Mouse (Mus musculus) myocyte (in vitro differentiated cells): ENCODE results near the gene Ccne1. TPM values are rescaled to one million over a fixed set of nuclear protein-coding genes. Genes with fewer than 3 reads are reported as not detected.

Experiments used
- H3K27me3 ChIP-seq: one replicate; pipeline ENCODE4 v1.6.1; 2011; ENCODE audit not compliant: control insufficient read depth, insufficient read depth, insufficient read length
- H3K36me3 ChIP-seq: one replicate; pipeline ENCODE4 v1.6.1; 2011; ENCODE audit not compliant: control insufficient read depth, insufficient read depth
- H3K4me2 ChIP-seq: one replicate; pipeline ENCODE4 v1.6.1; 2011; ENCODE audit warnings: low read depth, control low read depth
- H3K4me3 ChIP-seq: one replicate; pipeline ENCODE4 v1.5.1; 2011; ENCODE audit warnings: mild to moderate bottlenecking, control low read depth, moderate library complexity
- H3K79me2 ChIP-seq: one replicate; pipeline ENCODE4 v1.6.1; 2011; ENCODE audit not compliant: control insufficient read depth, insufficient read depth
- H3ac ChIP-seq: one replicate; pipeline ENCODE4 v1.6.1; 2011; ENCODE audit not compliant: control insufficient read depth, insufficient read length
- CEBPB ChIP-seq: IDR thresholded peaks from 2 replicates; pipeline ENCODE4 v1.6.1; 2011; ENCODE audit warnings: mild to moderate bottlenecking, moderate library complexity; ENCODE audit not compliant: poor library complexity, insufficient read depth, severe bottlenecking
- E2F4 ChIP-seq: IDR thresholded peaks from one replicate; pipeline ENCODE4 v1.6.1; 2011; ENCODE audit warnings: mild to moderate bottlenecking, control low read depth, moderate library complexity; ENCODE audit not compliant: insufficient read depth
- MAX ChIP-seq: IDR thresholded peaks from one replicate; pipeline ENCODE4 v1.6.1; 2011; ENCODE audit warnings: low read depth, mild to moderate bottlenecking, control low read depth
- MYOD1 ChIP-seq, 3 experiments: IDR thresholded peaks; one replicate each; pipeline ENCODE4 v1.6.1; 2011; ENCODE audit warnings: control low read depth in 2 of 3, low read depth in 2 of 3, mild to moderate bottlenecking in 2 of 3, moderate library complexity in 1 of 3; ENCODE audit not compliant: insufficient read length in 2 of 3, control insufficient read depth in 1 of 3
- MYOG ChIP-seq, 3 experiments: IDR thresholded peaks; one replicate each; pipeline ENCODE4 v1.6.1; 2011; ENCODE audit warnings: control low read depth in 2 of 3, low read depth in 2 of 3, mild to moderate bottlenecking in 2 of 3; ENCODE audit not compliant: insufficient read length in 2 of 3, control insufficient read depth in 1 of 3, insufficient read depth in 1 of 3
- POLR2A ChIP-seq: IDR thresholded peaks from one replicate; pipeline ENCODE4 v1.6.1; 2011; ENCODE audit warnings: low read depth, mild to moderate bottlenecking, control low read depth, moderate library complexity; ENCODE audit not compliant: insufficient read length
- POLR2AphosphoS2 ChIP-seq: IDR thresholded peaks from one replicate; pipeline ENCODE4 v1.6.1; 2011; ENCODE audit warnings: low read depth, control low read depth; ENCODE audit not compliant: insufficient read length
- REST ChIP-seq: IDR thresholded peaks from one replicate; pipeline ENCODE4 v1.6.1; 2011; ENCODE audit warnings: mild to moderate bottlenecking, control low read depth, moderate library complexity; ENCODE audit not compliant: insufficient read depth, insufficient read length
- SRF ChIP-seq: IDR thresholded peaks from one replicate; pipeline ENCODE4 v1.6.1; 2011; ENCODE audit warnings: low read depth; ENCODE audit not compliant: control insufficient read depth, insufficient read length
- TCF12 ChIP-seq: IDR thresholded peaks from one replicate; pipeline ENCODE4 v1.6.1; 2011; ENCODE audit warnings: mild to moderate bottlenecking, control low read depth; ENCODE audit not compliant: poor library complexity, insufficient read depth, severe bottlenecking
- TCF3 ChIP-seq: IDR thresholded peaks from one replicate; pipeline ENCODE4 v1.6.1; 2011; ENCODE audit warnings: low read depth, control low read depth; ENCODE audit not compliant: insufficient read length
- USF1 ChIP-seq: IDR thresholded peaks from one replicate; pipeline ENCODE4 v1.6.1; 2011; ENCODE audit warnings: low read depth, mild to moderate bottlenecking, control low read depth, moderate library complexity
- polyA plus RNA-seq: library from polyadenylated mRNA; unstranded; fragments of >200 nt; fragmentation: generic; extraction: Trizol; gene quantifications from one replicate; pipeline ENCODE4 v1.2.1, GENCODE M21; 2012; ENCODE audit warnings: missing spikeins

Ccne1 gene
- polyA plus RNA-seq, 1 experiment: 7.4 TPM

DNA sequence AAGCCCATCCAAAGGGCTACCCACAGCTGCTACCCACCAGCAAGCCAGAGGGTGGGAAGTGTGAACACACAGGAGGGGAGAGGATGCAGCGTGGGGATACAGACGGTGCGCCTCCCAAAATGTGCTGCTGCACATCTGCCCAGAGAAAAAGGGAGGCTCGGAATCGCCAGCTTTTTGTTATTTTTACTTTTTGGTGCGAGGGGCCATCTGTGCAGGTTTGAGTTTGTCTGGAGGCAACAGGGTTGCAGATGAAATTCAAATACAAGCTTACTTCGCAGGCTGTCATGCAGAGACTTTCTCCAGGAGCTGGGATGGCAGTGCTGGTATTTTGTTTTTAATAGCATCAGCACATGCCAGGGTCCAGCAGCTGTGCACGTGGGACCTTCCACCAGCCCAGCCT, 19.5 kb downstream of the Ccne1 start:
- TF ChIP-seq USF1: no peak
- no peak for TF ChIP-seq REST
- TF ChIP-seq TCF3: no peak
- TF ChIP-seq E2F4: no peak
- TF ChIP-seq CEBPB: no peak
- no peak for TF ChIP-seq MYOD1 (IDR thresholded peaks at IDR 0.05; ENCODE audit: control insufficient read depth in 1 of 3, insufficient read length in 2 of 3, low read depth in 2 of 3)
- TF ChIP-seq SRF: no peak
- no peak for TF ChIP-seq POLR2A

GRCm38 (mm10) chr7:38086401-38086800, 20.9 kb downstream of the Ccne1 start:
- Histone ChIP-seq H3K79me2 (no peaks in the 10 kb centered on the region), H3K4me2 (no peak overlapping the region), H3K4me3 (no peak overlapping the region), H3ac (no peak overlapping the region), H3K27me3 (no peaks in the 10 kb centered on the region), H3K36me3 (no peaks in the 10 kb centered on the region)
- no peak for TF ChIP-seq REST
- no peak for TF ChIP-seq MYOG (IDR thresholded peaks at IDR 0.05; ENCODE audit: control insufficient read depth in 1 of 3, insufficient read depth in 1 of 3, insufficient read length in 2 of 3, low read depth in 2 of 3)
- TF ChIP-seq TCF3: no peak
- TF ChIP-seq POLR2A: no peak
- no peak for TF ChIP-seq MAX
- no peak for TF ChIP-seq E2F4
- no peak for TF ChIP-seq TCF12

More for the DNA sequence above, 19.5 kb downstream of the Ccne1 start:
- no peak overlapping the region for H3K4me3 ChIP-seq
- H3K27me3 ChIP-seq: no peaks in the 10 kb centered on the region
- no peak overlapping the region for H3ac ChIP-seq
- no peak overlapping the region for H3K4me2 ChIP-seq
- no peaks in the 10 kb centered on the region for H3K36me3 ChIP-seq
- H3K79me2 ChIP-seq: no peaks in the 10 kb centered on the region

DNA sequence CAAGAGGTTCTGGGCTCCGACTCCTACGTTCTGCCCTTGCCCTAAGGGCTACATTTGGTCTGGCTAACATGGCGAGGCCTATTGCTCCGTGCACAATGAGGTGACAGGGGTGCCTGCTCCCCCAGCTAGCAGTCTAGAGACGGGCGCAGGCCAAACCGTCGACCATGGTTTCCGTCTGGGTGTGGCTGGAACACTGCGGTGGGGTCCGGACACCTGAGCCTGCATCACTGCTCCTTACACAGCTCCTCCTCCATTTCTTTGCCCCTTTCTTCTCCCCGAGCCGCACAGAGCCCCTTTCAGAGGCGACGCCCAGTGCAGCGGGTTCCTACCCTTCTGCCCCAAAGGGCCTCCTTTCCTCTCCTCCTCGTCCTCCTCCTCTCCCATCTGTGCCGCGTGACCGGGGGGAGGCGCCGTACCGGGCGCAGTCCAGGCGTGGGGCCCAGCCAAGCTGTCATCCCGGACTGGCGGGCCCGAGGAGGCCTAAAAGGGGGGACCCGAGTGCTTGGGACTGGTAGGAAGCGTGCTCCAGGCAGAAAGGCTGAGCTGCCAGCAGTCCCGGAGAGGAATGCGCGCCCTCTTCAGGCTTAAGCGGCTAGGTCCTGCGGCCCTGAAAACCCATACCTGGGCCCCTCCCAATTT, 21.6 kb downstream of the Ccne1 start:
- TF ChIP-seq TCF12: no peak
- no peak for TF ChIP-seq E2F4
- TF ChIP-seq MYOD1 (IDR thresholded peaks at IDR 0.05; ENCODE audit: control insufficient read depth in 1 of 3, insufficient read length in 2 of 3, low read depth in 2 of 3): no peak
- Histone ChIP-seq H3K27me3 (no peaks in the 10 kb centered on the region), H3K4me3 (peak overlapping the region; percentile 12), H3K36me3 (no peaks in the 10 kb centered on the region), H3K4me2 (peak overlapping the region; percentile 80), H3ac (no peak overlapping the region), H3K79me2 (no peaks in the 10 kb centered on the region)

GRCm38 (mm10) chr7:38084778-38085572, 22.4 kb downstream of the Ccne1 start:
- no peak overlapping the region for H3ac ChIP-seq
- H3K36me3 ChIP-seq: no peaks in the 10 kb centered on the region
- H3K79me2 ChIP-seq: no peaks in the 10 kb centered on the region
- peak overlapping the region; percentile 12 for H3K4me3 ChIP-seq
- peak overlapping the region; percentile 95 for H3K4me2 ChIP-seq
- H3K27me3 ChIP-seq: no peaks in the 10 kb centered on the region
- TF ChIP-seq MYOD1 (IDR thresholded peaks at IDR 0.05; ENCODE audit: control insufficient read depth in 1 of 3, insufficient read length in 2 of 3, low read depth in 2 of 3) (no peak), SRF (no peak), MAX (peak; percentile 81), USF1 (peak; percentile 84), TCF12 (no peak), POLR2A (peak; percentile 77), MYOG (IDR thresholded peaks at IDR 0.05; ENCODE audit: control insufficient read depth in 1 of 3, insufficient read depth in 1 of 3, insufficient read length in 2 of 3, low read depth in 2 of 3) (peak in 1 of 3 experiments; percentile 38), TCF3 (no peak), REST (no peak), E2F4 (no peak), CEBPB (no peak), POLR2AphosphoS2 (peak; percentile 75)

DNA sequence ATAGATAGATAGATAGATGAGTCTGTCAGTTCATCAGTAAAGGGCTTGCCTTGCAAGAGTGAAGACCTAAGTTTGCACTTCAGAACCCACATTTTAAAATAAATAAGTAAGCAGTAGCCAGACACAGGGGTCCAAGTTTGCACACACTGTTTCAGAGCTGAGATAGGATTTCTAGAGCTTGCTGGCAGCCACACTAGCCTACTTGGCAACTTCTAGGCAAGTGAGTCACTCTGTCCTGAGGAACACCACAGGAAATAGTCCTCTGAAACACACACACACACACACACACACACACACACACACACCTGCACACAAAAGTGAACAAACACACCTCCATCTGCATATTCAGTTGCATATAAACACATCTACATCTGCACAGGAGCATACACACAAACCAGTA, 24.4 kb downstream of the Ccne1 start:
- no peak overlapping the region for H3K4me2 ChIP-seq
- H3ac ChIP-seq: no peak overlapping the region
- no peak overlapping the region for H3K4me3 ChIP-seq
- no peaks in the 10 kb centered on the region for H3K27me3 ChIP-seq
- TF ChIP-seq MYOD1 (IDR thresholded peaks at IDR 0.05; ENCODE audit: control insufficient read depth in 1 of 3, insufficient read length in 2 of 3, low read depth in 2 of 3): no peak
- TF ChIP-seq SRF: no peak
- TF ChIP-seq POLR2A: no peak
- no peak for TF ChIP-seq MYOG (IDR thresholded peaks at IDR 0.05; ENCODE audit: control insufficient read depth in 1 of 3, insufficient read depth in 1 of 3, insufficient read length in 2 of 3, low read depth in 2 of 3)
- TF ChIP-seq TCF3: no peak
- no peak for TF ChIP-seq REST
- TF ChIP-seq USF1: no peak
- no peak for TF ChIP-seq CEBPB
- TF ChIP-seq E2F4: no peak
- no peak for TF ChIP-seq POLR2AphosphoS2
- no peaks in the 10 kb centered on the region for H3K79me2 ChIP-seq
- no peaks in the 10 kb centered on the region for H3K36me3 ChIP-seq
